Comparison of ENCODE assay signal across 8 mouse cellular contexts in genomic region chr10:127353909-127354895, GRCm38 (mm10). TPM values are rescaled to one million over a fixed set of nuclear protein-coding genes. Genes with fewer than 3 reads are reported as not detected.
A peak's percentile ranks its signal among the peaks of the same experiment; 100 is the strongest.
DNase-seq lines count a peak whose midpoint lies in the region; ATAC-seq and TF ChIP-seq lines count a peak whose summit lies in the region.

TSS of gene Inhbe (minus strand) at chr10:127354411.

- no peak within 1 kb of the TSS for H3K4me3 ChIP-seq in liver, embryonic 13.5 days (replicated peaks)
- H3K4me3 ChIP-seq in liver, embryonic 12.5 days: no peak within 1 kb of the TSS
- H3K4me3 ChIP-seq in heart, embryonic 10.5 days: no peak within 1 kb of the TSS
- no peak within 1 kb of the TSS for H3K4me3 ChIP-seq in myocyte
- H3K4me3 ChIP-seq in hindbrain, embryonic 16.5 days (ENCODE audit: low read length): no peak within 1 kb of the TSS

- peaks cover 32% of the 10 kb centered on the region for H3K4me1 ChIP-seq in liver, embryonic 13.5 days (replicated peaks)
- H3K4me1 ChIP-seq in liver, embryonic 12.5 days: peaks cover 13% of the 10 kb centered on the region
- H3K4me1 ChIP-seq in heart, embryonic 10.5 days: peaks cover 19% of the 10 kb centered on the region
- no peaks in the 10 kb centered on the region for H3K4me1 ChIP-seq in hindbrain, embryonic 16.5 days (ENCODE audit: control insufficient read depth, insufficient read depth, low read depth, low read length)

- WGBS in liver, embryonic 13.5 days (ENCODE audit: insufficient replicate concordance): 52% methylated on average over 18 of the region's 18 CpGs
- 55% methylated on average over 18 of the region's 18 CpGs for WGBS in liver, embryonic 12.5 days (ENCODE audit: insufficient replicate concordance)
- WGBS in heart, embryonic 10.5 days: 83% methylated on average over 18 of the region's 18 CpGs
- WGBS in hindbrain, embryonic 16.5 days: 87% methylated on average over 18 of the region's 18 CpGs

- H3K27me3 ChIP-seq in liver, embryonic 13.5 days: peaks cover 16% of the 10 kb centered on the region
- H3K27me3 ChIP-seq in liver, embryonic 12.5 days (replicated peaks): peaks cover 27% of the 10 kb centered on the region
- H3K27me3 ChIP-seq in heart, embryonic 10.5 days (ENCODE audit: insufficient read depth, poor library complexity, severe bottlenecking): peaks cover 22% of the 10 kb centered on the region
- H3K27me3 ChIP-seq in myocyte (ENCODE audit: control insufficient read depth, insufficient read depth, insufficient read length): peaks cover 22% of the 10 kb centered on the region
- H3K27me3 ChIP-seq in hindbrain, embryonic 16.5 days (replicated peaks; ENCODE audit: control insufficient read depth, insufficient read depth, low read length): 0 out of 2 replicates have a peak, but pooled peaks cover 2% of the 10 kb centered on the region

- ATAC-seq in liver, embryonic 13.5 days (ENCODE audit: low read depth): no peak
- ATAC-seq in liver, embryonic 12.5 days: no peak
- ATAC-seq in hindbrain, embryonic 16.5 days: no peak

- H3K27ac ChIP-seq in liver, embryonic 13.5 days: peak within 1 kb of the TSS; percentile 56
- H3K27ac ChIP-seq in liver, embryonic 12.5 days: no peak within 1 kb of the TSS
- no peak within 1 kb of the TSS for H3K27ac ChIP-seq in heart, embryonic 10.5 days
- H3K27ac ChIP-seq in hindbrain, embryonic 16.5 days (ENCODE audit: low read depth, low read length): no peak within 1 kb of the TSS

- no peaks in the 10 kb centered on the region for H3K36me3 ChIP-seq in liver, embryonic 13.5 days
- H3K36me3 ChIP-seq in liver, embryonic 12.5 days: no peaks in the 10 kb centered on the region
- H3K36me3 ChIP-seq in heart, embryonic 10.5 days: no peaks in the 10 kb centered on the region
- H3K36me3 ChIP-seq in myocyte (ENCODE audit: control insufficient read depth, insufficient read depth): no peaks in the 10 kb centered on the region
- no peaks in the 10 kb centered on the region for H3K36me3 ChIP-seq in hindbrain, embryonic 16.5 days (ENCODE audit: control insufficient read depth, insufficient read depth, low read length)

- no peaks in the 10 kb centered on the region for H3K9me3 ChIP-seq in liver, embryonic 13.5 days (replicated peaks)
- no peaks in the 10 kb centered on the region for H3K9me3 ChIP-seq in liver, embryonic 12.5 days (replicated peaks)
- H3K9me3 ChIP-seq in heart, embryonic 10.5 days: no peaks in the 10 kb centered on the region
- H3K9me3 ChIP-seq in hindbrain, embryonic 16.5 days (ENCODE audit: control insufficient read depth, low read length): no peaks in the 10 kb centered on the region

- no peak within 1 kb of the TSS for H3ac ChIP-seq in myocyte (ENCODE audit: control insufficient read depth, insufficient read length)

- DNase-seq in adrenal gland, adult 2 months: peak; percentile 51
- DNase-seq in adrenal gland, postnatal 25 days: no peak
- no peak for DNase-seq in liver, embryonic 13.5 days
- peak; percentile 69 for DNase-seq in heart, embryonic 10.5 days (ENCODE audit: low spot score)
- DNase-seq in thymus, postnatal 14 days: no peak

- no peak within 1 kb of the TSS for H3K4me2 ChIP-seq in liver, embryonic 13.5 days
- no peak within 1 kb of the TSS for H3K4me2 ChIP-seq in liver, embryonic 12.5 days
- H3K4me2 ChIP-seq in myocyte (ENCODE audit: low read depth): peak within 1 kb of the TSS; percentile 51
- no peak within 1 kb of the TSS for H3K4me2 ChIP-seq in hindbrain, embryonic 16.5 days (ENCODE audit: low read length)

- H3K9ac ChIP-seq in liver, embryonic 13.5 days: no peak within 1 kb of the TSS
- H3K9ac ChIP-seq in liver, embryonic 12.5 days: no peak within 1 kb of the TSS
- H3K9ac ChIP-seq in hindbrain, embryonic 16.5 days (ENCODE audit: low read depth, low read length): no peak within 1 kb of the TSS

- H3K79me2 ChIP-seq in myocyte (ENCODE audit: control insufficient read depth, insufficient read depth): no peaks in the 10 kb centered on the region

- TF ChIP-seq POLR2A in myocyte (IDR thresholded peaks at IDR 0.05; ENCODE audit: insufficient read length, low read depth): no peak

TF ChIP-seq in myocyte, 11 proteins besides CTCF, POLR2A, EP300 and RAD21:
- TF ChIP-seq POLR2AphosphoS2 (IDR thresholded peaks at IDR 0.05; ENCODE audit: insufficient read length, low read depth) (no peak), MAX (IDR thresholded peaks at IDR 0.05; ENCODE audit: low read depth) (no peak), CEBPB (IDR thresholded peaks at IDR 0.05; ENCODE audit: insufficient read depth, poor library complexity, severe bottlenecking) (no peak), MYOG (IDR thresholded peaks at IDR 0.05; ENCODE audit: control insufficient read depth in 1 of 3, insufficient read depth in 1 of 3, insufficient read length in 2 of 3, low read depth in 2 of 3) (no peak), MYOD1 (IDR thresholded peaks at IDR 0.05; ENCODE audit: control insufficient read depth in 1 of 3, insufficient read length in 2 of 3, low read depth in 2 of 3) (peak in 1 of 3 experiments; percentile 21), TCF12 (IDR thresholded peaks at IDR 0.05; ENCODE audit: insufficient read depth, poor library complexity, severe bottlenecking) (no peak), REST (IDR thresholded peaks at IDR 0.05; ENCODE audit: insufficient read depth, insufficient read length) (no peak), USF1 (IDR thresholded peaks at IDR 0.05; ENCODE audit: low read depth) (no peak)
TF ChIP-seq in myocyte: peak in this region for 1.

RNA-seq across cellular contexts. Expression of gene Inhbe, which starts in this region (rescaled TPM):
- total RNA-seq in adrenal gland, adult 2 months (2021): not detected
- 0.01 and 0.02 TPM in 2 replicates for polyA plus RNA-seq in adrenal gland, adult 2 months (2012; rRNA removed)
- total RNA-seq in adrenal gland, postnatal 25 days (2021): not detected in 2 replicates
- polyA plus RNA-seq in liver, embryonic 13.5 days (2015; fragmentation: Nextera tagmentation; extraction: Ambion mirVana): 0.32 and 0.38 TPM in 2 replicates
- 0.10 and 0.16 TPM in 2 replicates for polyA plus RNA-seq in liver, embryonic 12.5 days (2016; fragmentation: Nextera tagmentation; extraction: Ambion mirVana)
- polyA plus RNA-seq in heart, embryonic 10.5 days (2016; fragmentation: Nextera tagmentation; extraction: Ambion mirVana): 0.04 TPM in 1 of 2 replicates, not detected in the other
- 0.10 TPM for polyA plus RNA-seq in myocyte (2012; fragmentation: generic; extraction: Trizol)
- polyA plus RNA-seq in hindbrain, embryonic 16.5 days (2015; fragmentation: Nextera tagmentation; extraction: Ambion mirVana): 0.03 and 0.09 TPM in 2 replicates

Comparison
In these comparisons a context has a peak if more than half of its experiments do, and no peak if none do; other contexts are left out.
1. Peak in DNase-seq in adrenal gland, adult 2 months; RNA of the gene not detected or under 1 TPM.
2. Peak in DNase-seq in heart, embryonic 10.5 days; RNA of the gene not detected or under 1 TPM.